Mouse (Mus musculus) hindbrain, embryonic 16.5 days (tissue): ENCODE measurements at regions not wholly inside any gene's neighbourhood (a gene's known extent, or its start where the extent isn't known, plus 50 kb on each side); places are given as distances from the start of the nearest gene placed in this dataset.
A peak's percentile ranks its signal among the peaks of the same experiment; 100 is the strongest.

Source experiments
- ATAC-seq: fragments of 200-750 bp; cut with Nextera tagmentation; 2 replicates; pipeline ENCODE4 v1.8.0; 2017; ENCODE audit warnings: moderate TSS enrichment, moderate library complexity
- H3K27ac ChIP-seq: fragments of 300-500 bp; sonication (generic); 2 replicates; pipeline ENCODE4 v1.5.1; 2014; ENCODE audit warnings: low read depth, mild to moderate bottlenecking, control low read depth, low read length, moderate library complexity
- H3K27me3 ChIP-seq: fragments of 300-500 bp; sonication (generic); replicated peaks from 2 replicates; pipeline ENCODE4 v1.6.1; 2014; ENCODE audit warnings: low read length; ENCODE audit not compliant: control insufficient read depth, insufficient read depth
- H3K36me3 ChIP-seq: fragments of 300-500 bp; sonication (generic); 2 replicates; pipeline ENCODE4 v1.6.1; 2014; ENCODE audit warnings: mild to moderate bottlenecking, low read length, moderate library complexity, mixed read lengths; ENCODE audit not compliant: control insufficient read depth, insufficient read depth
- H3K4me1 ChIP-seq: fragments of 300-500 bp; sonication (generic); 2 replicates; pipeline ENCODE4 v1.6.1; 2014; ENCODE audit warnings: low read depth, low read length; ENCODE audit not compliant: control insufficient read depth, insufficient read depth
- H3K4me2 ChIP-seq: fragments of 300-500 bp; sonication (generic); 2 replicates; pipeline ENCODE4 v1.6.1; 2014; ENCODE audit warnings: mild to moderate bottlenecking, low read length, control low read depth, moderate library complexity
- H3K4me3 ChIP-seq: fragments of 300-500 bp; sonication (generic); 2 replicates; pipeline ENCODE4 v1.5.1; 2014; ENCODE audit warnings: mild to moderate bottlenecking, low read length, control low read depth, moderate library complexity
- H3K9ac ChIP-seq: fragments of 300-500 bp; sonication (generic); 2 replicates; pipeline ENCODE4 v1.6.1; 2014; ENCODE audit warnings: low read depth, mild to moderate bottlenecking, control low read depth, low read length, moderate library complexity
- H3K9me3 ChIP-seq: fragments of 300-500 bp; sonication (generic); 2 replicates; pipeline ENCODE4 v1.6.1; 2014; ENCODE audit warnings: mild to moderate bottlenecking, low read length, moderate library complexity; ENCODE audit not compliant: control insufficient read depth
- WGBS: fragments of 180-500 bp; shearing (Covaris S2); extraction: QIAGEN DNeasy Blood & Tissue Kit; methylation state at CpG from one replicate; pipeline ENCODE4 v1.1.7; 2014; 5-methylcytosine and 5-hydroxymethylcytosine counted together

DNA sequence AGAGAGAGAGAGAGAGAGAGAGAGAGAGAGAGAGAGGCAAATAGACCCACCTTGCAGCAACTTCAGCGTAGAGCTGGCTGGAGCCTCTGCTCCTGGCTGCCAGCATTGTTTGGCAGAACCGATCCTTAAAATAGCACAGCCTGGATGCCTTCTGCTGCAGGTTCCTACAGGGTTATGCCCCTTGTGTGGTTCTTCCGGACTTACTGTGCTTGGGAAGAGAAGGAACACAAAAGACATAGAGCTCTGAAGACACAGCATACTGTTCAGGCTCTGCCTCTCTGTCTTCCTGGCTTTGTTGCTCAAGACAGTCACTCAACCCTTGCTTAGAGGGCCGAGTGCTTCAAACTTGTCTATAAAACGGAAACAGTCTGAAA, 86.2 kb upstream of the Slc25a26 start:
- Histone ChIP-seq H3K36me3 (no peaks in the 10 kb centered on the region), H3K27me3 (no peaks in the 10 kb centered on the region), H3K4me2 (no peak overlapping the region), H3K9ac (no peak overlapping the region), H3K4me1 (no peaks in the 10 kb centered on the region), H3K27ac (no peak overlapping the region), H3K4me3 (no peak overlapping the region), H3K9me3 (no peaks in the 10 kb centered on the region)
- ATAC-seq, result no peak
- WGBS, result 68% methylated on average over 5 of the region's 5 CpGs

DNA sequence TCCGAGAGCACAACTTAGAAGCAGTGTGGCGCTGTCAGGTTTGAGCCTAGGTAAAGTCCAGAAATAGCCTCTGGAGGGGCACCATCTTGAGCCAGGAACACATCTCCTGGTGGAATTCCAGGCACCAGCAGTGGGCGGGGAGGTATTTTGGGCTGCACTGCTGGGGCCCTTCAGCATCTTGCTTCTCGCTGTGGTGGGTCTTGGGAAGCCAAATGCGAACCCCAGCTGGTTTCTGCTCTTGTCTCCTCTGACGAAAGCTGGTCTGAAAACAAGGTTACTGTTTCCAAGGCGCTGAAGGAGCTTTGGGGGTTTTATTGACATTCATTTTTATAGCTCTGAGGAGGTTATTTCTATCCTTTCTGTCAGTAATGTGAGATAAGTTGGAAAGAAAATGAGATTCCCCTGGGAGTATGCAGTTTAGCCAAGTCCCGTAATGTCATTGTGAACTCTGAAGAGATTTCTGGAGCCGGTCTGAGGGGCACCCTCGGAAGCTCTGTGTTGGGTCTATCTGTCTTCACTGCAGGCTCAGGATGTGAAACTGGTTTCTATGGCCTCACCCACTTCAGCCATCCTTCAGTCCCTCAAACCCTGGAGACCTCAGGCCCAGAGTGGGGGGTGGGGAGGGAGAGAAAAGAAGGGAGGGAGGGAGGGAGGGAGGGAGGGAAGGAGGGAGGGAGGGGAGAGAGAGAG, 86.7 kb upstream of the Slc25a26 start:
- ATAC-seq, result no peak
- no peak overlapping the region for H3K4me3 ChIP-seq
- WGBS, result 66% methylated on average over 10 of the region's 10 CpGs

DNA sequence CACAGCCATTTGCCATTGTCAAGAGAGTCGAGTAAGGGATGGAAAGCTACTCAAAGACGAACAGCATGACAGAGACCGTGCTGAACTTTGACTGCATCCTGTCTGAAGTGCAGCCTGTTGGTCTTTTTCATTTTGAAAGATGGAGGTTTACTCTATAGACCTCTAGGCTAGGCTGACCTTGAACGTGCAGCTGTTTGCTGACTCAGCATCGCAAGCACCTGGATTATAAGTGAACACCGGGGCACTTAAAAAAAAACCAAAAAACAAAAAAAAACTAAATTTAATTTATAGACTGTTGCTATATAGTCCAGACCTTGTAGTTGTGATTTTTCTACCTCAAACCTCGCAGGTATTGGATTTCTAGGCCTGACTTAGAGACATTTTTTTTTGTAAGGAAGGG, 87.8 kb upstream of the Slc25a26 start:
- ATAC-seq, result no peak
- Histone ChIP-seq H3K9ac (no peak overlapping the region), H3K4me2 (no peak overlapping the region), H3K27me3 (no peaks in the 10 kb centered on the region), H3K36me3 (no peaks in the 10 kb centered on the region), H3K27ac (no peak overlapping the region), H3K9me3 (no peaks in the 10 kb centered on the region), H3K4me3 (no peak overlapping the region), H3K4me1 (no peaks in the 10 kb centered on the region)
- WGBS, result 81% methylated on average over 7 of the region's 7 CpGs

More for the DNA sequence above, 86.7 kb upstream of the Slc25a26 start:
- Histone ChIP-seq H3K4me1 (no peaks in the 10 kb centered on the region), H3K36me3 (no peaks in the 10 kb centered on the region), H3K27ac (no peak overlapping the region), H3K9me3 (no peaks in the 10 kb centered on the region), H3K9ac (no peak overlapping the region), H3K27me3 (no peaks in the 10 kb centered on the region), H3K4me2 (no peak overlapping the region)

DNA sequence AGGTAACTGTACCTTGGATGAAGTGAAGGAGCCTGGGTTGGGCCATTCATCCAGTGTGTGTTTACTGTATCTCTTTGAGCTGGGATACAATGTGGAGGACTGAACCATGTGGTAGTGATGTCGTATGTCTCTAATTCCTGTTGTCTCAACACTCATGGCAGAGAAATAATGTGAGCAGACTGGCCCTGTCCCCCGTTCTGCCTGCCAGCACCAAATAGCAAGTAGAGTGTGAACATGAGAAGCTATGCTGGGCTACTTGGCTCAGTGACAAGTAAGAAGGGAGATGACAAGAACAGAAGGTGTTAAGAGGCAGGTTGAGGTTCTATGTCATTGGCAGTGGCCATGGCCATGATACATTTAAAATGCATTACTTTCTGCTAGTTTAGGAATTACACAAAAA, 89.7 kb upstream of the Slc25a26 start:
- WGBS, result 81% methylated on average over 2 of the region's 2 CpGs
- H3K4me3 ChIP-seq, result no peak overlapping the region
- no peak for ATAC-seq

DNA sequence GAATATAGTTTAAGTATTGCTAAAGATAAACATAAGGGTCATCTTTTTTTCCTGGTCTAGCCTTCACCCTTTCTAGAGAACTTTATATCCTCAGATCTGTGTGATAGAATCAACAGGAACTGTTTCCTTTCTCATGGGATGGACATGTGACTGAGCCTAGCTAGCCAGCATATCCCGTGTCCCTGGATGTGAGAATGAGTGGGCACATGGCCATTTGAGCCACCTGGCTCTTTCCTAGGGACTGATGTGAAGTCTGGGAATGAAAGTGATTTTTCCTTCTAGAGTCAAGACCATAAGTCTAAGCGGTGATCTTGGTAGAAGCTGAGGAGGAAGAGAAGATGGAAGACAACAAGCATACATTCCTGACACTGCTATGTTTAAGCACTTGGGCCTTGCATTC, 91.1 kb upstream of the Slc25a26 start:
- Histone ChIP-seq H3K27ac (no peak overlapping the region), H3K27me3 (no peaks in the 10 kb centered on the region), H3K4me2 (no peak overlapping the region), H3K4me1 (no peaks in the 10 kb centered on the region), H3K36me3 (no peaks in the 10 kb centered on the region), H3K4me3 (no peak overlapping the region), H3K9me3 (no peaks in the 10 kb centered on the region), H3K9ac (no peak overlapping the region)
- no peak for ATAC-seq
- WGBS, result 92% methylated on average over 2 of the region's 2 CpGs

More for the DNA sequence above, 89.7 kb upstream of the Slc25a26 start:
- Histone ChIP-seq H3K9me3 (no peaks in the 10 kb centered on the region), H3K9ac (no peak overlapping the region), H3K27me3 (no peaks in the 10 kb centered on the region), H3K4me1 (no peaks in the 10 kb centered on the region), H3K4me2 (no peak overlapping the region), H3K36me3 (no peaks in the 10 kb centered on the region), H3K27ac (no peak overlapping the region)

DNA sequence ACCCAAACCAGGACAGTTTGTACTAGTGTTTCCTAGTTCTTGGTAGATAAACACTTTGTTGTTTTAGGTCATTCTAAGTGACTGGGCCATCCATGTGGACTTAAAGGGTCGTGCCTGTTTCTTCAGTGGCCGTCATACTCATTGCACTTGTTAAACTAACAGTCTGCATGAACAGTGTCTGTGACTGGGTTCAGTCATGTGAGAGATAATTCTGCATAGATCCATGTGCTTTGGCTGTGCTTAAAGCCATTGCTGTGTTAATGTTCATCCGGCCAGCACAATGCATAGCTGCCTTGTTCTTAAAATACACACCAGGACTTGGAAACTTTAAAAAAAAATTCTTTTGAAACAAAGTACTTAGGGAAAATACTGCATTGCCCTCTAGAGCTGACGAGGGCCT, 92.4 kb upstream of the Slc25a26 start:
- Histone ChIP-seq H3K27ac (no peak overlapping the region), H3K9me3 (no peaks in the 10 kb centered on the region), H3K4me3 (no peak overlapping the region), H3K9ac (no peak overlapping the region), H3K27me3 (no peaks in the 10 kb centered on the region), H3K4me2 (no peak overlapping the region), H3K36me3 (no peaks in the 10 kb centered on the region), H3K4me1 (no peaks in the 10 kb centered on the region)
- WGBS, result 41% methylated on average over 4 of the region's 4 CpGs
- ATAC-seq, result no peak

DNA sequence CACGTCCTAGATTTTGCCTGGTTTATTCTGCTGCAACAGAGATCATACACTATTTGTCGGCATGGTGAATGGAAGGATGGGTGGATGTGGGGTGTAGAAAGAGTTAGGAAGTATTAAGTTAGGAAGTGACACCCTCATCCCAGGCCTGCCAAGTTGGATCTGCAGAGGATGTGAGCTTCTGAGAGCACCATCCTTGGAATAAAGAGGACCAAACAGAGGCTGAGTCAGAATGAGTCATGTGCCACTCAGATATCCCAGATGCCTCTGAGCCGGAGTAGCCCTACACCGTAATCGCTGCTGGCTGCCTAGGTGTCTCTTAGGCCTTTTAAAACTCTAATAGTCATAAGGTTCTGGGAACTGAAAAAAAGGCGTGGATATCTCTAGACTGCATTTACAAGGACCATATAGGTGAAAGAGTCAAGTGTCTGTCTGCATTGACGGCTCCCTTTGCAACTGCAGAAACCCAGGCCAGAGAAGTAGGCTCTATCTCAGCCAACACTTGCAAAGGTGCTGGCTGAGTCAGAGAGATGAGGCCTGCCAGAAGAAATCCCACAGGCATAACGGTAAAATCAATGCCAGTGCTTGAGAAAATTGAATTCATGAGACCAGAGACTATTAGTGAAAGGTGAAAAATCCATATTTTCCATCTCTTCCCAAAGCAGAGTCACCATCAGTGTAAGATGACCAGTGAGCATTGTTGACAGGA, 94.6 kb upstream of the Slc25a26 start:
- 89% methylated on average over 8 of the region's 8 CpGs for WGBS
- Histone ChIP-seq H3K36me3 (no peaks in the 10 kb centered on the region), H3K4me2 (no peak overlapping the region), H3K9me3 (no peaks in the 10 kb centered on the region), H3K4me3 (no peak overlapping the region), H3K27ac (no peak overlapping the region), H3K27me3 (no peaks in the 10 kb centered on the region), H3K4me1 (peaks cover 9% of the 10 kb centered on the region), H3K9ac (no peak overlapping the region)
- ATAC-seq, result no peak

DNA sequence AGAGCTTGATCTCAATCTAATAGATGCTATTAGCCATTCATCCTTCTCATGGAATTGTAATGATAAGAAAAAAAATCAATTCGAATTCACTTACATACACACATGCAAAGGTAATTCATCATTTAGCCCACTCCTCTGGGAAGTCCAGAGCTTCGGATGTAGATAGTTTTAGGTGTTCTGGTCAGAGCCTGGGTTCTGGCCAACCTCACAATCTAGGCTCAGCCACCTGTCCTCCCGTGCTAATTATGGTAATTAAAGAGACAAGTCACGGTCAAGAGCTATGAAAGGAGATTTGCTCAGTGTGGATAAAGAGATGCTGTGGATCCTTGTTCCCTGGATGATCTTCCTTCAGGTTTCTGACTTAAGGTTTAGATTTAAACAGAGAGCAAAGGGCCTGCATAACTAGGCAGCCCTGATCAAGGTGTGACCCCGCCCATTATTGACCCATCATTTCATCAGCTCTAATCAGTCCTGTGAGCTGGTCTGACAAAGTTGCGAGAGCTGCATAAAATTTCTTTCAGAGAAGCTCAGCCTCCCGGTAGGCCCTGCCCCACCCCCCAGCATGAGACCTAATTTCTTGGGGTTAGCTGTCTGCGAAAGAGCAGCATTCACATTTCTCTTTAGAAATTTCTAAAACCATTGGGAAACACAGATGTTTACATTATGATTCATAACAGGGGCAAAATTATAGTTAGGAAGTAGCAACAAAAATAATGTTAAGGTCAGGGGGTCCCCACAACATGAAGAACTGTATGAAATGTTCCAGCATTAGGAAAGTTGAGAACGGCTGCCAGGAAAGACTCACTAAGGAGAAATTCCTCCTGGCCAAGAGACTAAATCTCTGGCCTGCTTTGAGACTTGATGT, 98.3 kb upstream of the Slc25a26 start:
- 43% methylated on average over 9 of the region's 9 CpGs for WGBS
- Histone ChIP-seq H3K4me1 (peaks cover 13% of the 10 kb centered on the region), H3K4me3 (no peak overlapping the region; the same call in 1 of the 2 replicates), H3K36me3 (no peaks in the 10 kb centered on the region), H3K27me3 (no peaks in the 10 kb centered on the region), H3K4me2 (peak overlapping the region; percentile 57), H3K9me3 (no peaks in the 10 kb centered on the region), H3K9ac (no peak overlapping the region), H3K27ac (no peak overlapping the region)
- ATAC-seq, result 0 out of 2 replicates have a peak, but pooled peaks have one; percentile 40

DNA sequence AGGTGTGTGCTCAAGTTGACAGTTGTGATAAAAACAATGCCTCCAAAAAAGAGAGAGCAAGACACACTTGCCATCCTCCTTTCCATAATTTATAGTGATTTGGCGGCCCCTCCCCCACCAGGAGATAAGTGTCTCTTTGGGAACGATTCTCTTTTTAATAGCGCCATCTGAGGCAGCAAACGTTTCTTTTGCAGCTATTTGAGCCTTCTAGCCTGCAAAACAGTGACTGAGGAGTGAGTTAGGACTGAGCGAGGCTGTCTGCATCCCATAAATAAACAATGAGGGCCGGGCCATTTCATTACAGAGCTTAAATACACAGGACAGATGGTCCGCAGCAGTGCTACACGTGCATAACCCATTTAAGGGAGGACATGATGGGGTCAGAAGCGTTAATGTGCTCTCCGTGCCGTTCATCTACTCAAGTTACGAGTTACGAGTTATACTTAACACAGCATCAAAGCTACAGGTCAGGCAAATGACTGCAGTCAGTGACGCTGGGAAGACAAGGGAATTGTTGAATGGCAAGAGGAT, 99.0 kb upstream of the Slc25a26 start:
- Histone ChIP-seq H3K27ac (peak overlapping the region; percentile 67), H3K27me3 (no peaks in the 10 kb centered on the region), H3K36me3 (no peaks in the 10 kb centered on the region), H3K4me1 (peaks cover 13% of the 10 kb centered on the region), H3K4me2 (peak overlapping the region; percentile 57), H3K4me3 (peak overlapping the region; percentile 27; the same call in 1 of the 2 replicates), H3K9ac (peak overlapping the region; percentile 48), H3K9me3 (no peaks in the 10 kb centered on the region)
- peak; percentile 83 for ATAC-seq
- 18% methylated on average over 14 of the region's 14 CpGs for WGBS
